Mouse (Mus musculus) spleen, postnatal 4 days (tissue): ENCODE measurements around the gene Pth.

Experiments
- DNase-seq, 2 experiments: peaks; one replicate each; pipeline ENCODE4 v3.0.0; 2022; ENCODE audit warnings: low spot score in 2 of 2

Pth gene

GRCm38 (mm10) chr7:113388470-113388869 is at the start of gene Pth:
TSS of gene Pth (minus strand) at chr7:113388570.
- no peak for DNase-seq

- no peak for DNase-seq
Measured at GRCm38 (mm10) chr7:113436312-113436711, 47.9 kb upstream of the Pth start.

- peak; percentile 28 to 65 for DNase-seq
Measured at GRCm38 (mm10) chr7:113434286-113434685, 45.9 kb upstream of the Pth start.

- no peak for DNase-seq
Measured at GRCm38 (mm10) chr7:113433451-113433850, 45.1 kb upstream of the Pth start.

- DNase-seq = no peak
Measured at GRCm38 (mm10) chr7:113432891-113433290, 44.5 kb upstream of the Pth start.

GRCm38 (mm10) chr7:113420771-113421170 is 32.4 kb upstream of the Pth start:
- DNase-seq = no peak

- DNase-seq = peak in 1 of 2 experiments; percentile 45
Measured at GRCm38 (mm10) chr7:113419070-113419782, 30.9 kb upstream of the Pth start.

- no peak for DNase-seq
Measured at GRCm38 (mm10) chr7:113416536-113416935, 28.2 kb upstream of the Pth start.

GRCm38 (mm10) chr7:113415256-113415655 is 26.9 kb upstream of the Pth start:
- DNase-seq = no peak

DNA sequence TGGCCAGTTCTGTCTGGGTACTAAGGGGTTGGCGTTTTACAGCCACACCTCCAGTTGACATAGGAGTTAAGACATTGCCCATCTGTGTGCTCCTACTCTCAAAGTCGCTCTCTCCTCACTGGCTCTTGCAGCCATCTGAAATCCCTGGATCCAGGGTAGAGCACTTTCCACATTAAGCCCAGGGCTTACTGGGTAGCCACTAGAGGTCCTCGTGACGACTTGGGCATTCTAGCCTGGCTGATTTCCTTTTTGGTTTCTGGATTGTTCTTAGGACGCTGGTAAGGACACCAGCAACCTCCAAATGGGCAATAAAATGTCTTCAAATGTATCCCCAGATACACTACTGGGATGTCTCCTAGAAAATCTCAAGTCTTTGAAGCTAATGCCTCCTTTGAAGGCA is 20.3 kb upstream of the Pth start:
- no peak for DNase-seq

DNA sequence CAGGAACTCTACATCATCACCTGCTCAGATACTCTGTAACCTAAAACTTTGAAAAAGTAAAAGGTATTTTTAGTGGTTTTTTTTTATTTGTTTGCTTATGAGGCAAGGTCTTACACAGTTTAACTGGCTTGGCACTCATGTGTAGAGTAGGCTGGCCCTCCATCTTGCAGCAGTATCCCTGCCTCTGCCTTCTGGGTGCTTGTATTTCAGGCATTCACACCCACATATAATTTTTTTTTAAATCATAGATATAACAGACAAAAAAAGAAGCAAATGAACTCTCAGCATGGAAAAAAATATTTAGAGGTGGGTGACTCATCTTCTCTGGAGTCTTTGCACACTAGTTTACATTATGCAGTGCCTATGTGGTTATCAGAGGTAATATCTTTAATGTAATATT is 9.7 kb upstream of the Pth start:
- no peak for DNase-seq

DNA sequence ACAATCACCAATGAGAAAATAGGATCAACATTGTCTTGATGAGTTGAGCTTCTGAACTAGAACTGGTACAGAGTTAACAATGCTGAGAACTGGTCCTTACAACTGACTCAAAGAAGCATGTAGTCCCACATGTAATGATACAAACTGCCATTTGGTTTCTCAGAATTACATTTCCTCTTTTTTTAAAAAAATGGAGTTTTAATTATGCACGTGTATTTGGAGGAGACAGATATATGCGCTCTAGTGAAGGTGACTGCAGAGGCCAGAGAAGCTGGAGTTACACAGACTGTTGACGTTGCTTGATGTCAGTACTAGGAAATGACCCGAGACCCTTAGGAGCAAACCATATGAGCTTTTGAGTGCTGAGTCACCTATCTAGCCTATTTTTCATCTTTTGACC is 8.3 kb upstream of the Pth start:
- DNase-seq = no peak

- no peak for DNase-seq
Measured at GRCm38 (mm10) chr7:113391619-113392018, 3.2 kb upstream of the Pth start.

GRCm38 (mm10) chr7:113377875-113378658 is 10.3 kb downstream of the Pth start:
- peak; percentile 75 to 82 for DNase-seq

DNA sequence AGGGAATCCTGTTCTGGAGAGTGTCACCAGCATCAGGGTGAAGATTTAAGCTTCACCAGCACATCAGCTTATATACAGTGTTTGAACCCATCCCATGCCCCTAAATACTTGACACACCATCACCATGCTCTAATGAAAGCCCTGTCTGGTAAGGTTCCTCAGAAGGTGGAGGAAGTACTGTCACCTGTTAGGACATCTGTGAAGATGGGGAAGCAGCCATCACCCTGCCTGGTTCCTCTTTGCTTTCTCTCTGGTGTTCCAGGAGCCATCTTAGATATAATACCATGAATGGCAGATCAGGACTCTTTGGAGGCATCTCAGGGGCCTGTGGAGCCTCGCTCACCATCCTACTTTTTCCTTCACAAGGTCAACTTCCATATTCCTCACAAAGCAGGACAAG is 15.7 kb downstream of the Pth start:
- DNase-seq = peak in 1 of 2 experiments; percentile 60

- DNase-seq = peak; percentile 84 to 91
Measured at GRCm38 (mm10) chr7:113369620-113370340, 18.6 kb downstream of the Pth start.

DNA sequence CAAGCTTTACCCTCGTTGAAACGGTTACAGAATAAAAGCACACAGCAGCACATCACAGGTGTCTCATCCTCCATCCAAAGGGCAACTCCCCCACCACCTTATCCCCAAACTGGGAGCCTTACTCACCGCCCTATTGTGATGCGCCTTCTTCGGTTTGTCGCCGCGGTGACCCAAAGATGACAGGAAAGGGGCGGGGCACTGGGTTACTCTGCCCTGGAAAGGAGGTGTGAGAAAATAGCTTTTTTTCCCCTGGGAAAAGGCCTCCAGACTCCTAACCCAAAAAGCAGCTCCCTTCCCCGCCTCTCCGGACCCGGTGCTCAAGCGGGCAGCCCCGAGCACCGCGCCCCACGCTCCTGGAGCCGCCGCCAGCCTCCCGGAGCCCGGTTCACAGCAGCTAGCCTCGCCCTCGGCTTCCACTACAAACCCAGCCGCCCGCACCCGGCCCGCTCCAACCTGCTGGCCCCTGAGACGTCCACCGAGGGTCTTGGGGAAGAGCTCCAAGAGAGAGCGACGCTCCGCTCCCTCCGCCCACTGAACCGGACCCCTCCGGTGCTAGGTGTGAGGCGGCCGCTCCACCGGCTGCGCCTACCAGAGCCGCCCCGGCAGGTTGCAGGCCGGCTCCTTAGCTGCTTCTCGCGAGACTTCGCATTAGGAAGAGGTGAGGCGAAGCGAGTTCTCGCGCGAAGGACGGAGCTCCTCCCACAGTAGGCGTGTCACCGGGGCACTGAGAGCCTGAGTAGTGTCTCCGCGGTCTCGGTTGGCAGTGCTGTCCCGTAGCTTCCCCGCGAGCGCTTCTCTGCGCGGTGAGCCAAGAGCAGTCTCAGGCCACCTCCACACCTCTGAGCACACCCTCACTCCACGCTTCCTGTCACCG is 19.4 kb downstream of the Pth start, which contains the start of gene Btbd10:
Gene Btbd10 (minus strand): TSS at position 647 of the 874 bp plus-strand sequence.
- DNase-seq = peak; percentile 98

DNA sequence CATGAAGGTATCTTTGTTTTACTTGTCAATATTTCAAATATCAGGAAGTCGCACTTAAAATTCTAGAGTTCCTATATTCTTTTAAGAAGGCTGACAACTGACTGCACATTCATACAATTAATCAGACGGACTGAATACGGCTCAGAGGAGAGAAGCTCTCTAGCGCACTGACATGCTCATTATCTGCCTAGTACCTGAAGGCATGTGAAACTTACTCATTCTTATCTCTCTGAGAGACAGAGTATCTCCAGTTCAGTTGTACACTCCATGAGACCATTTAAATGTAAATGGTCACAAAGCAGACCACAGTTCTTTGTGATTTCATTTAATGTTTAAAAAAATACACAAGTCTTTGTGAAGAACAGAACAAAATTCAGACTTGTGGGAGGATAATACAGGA is 20.9 kb downstream of the Pth start:
- DNase-seq = no peak

- DNase-seq = no peak
Measured at GRCm38 (mm10) chr7:113349089-113349488, 39.3 kb downstream of the Pth start.

- DNase-seq = no peak
Measured at GRCm38 (mm10) chr7:113347694-113348093, 40.7 kb downstream of the Pth start.

DNA sequence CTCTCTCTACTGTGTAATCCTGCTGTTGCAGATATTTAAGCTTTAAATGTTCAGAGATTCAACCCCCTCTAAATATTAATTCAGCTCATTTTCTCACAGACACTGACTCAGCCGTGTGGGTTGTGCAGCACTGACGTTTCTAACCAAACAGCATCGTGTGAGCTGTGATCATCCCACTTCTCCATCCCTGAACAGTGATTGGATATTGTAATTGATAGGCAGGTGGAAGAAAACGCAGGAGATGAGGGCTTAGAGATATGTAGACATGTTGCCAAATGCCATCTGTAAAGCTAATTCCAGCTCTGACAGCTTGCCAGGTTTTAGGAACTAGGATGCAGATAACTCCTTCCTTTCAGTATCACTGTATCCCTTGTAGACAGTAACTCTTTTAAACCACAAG is 41.1 kb downstream of the Pth start:
- DNase-seq = no peak
